ENCODE assay signal across 12 mouse cellular contexts in the genomic region with DNA sequence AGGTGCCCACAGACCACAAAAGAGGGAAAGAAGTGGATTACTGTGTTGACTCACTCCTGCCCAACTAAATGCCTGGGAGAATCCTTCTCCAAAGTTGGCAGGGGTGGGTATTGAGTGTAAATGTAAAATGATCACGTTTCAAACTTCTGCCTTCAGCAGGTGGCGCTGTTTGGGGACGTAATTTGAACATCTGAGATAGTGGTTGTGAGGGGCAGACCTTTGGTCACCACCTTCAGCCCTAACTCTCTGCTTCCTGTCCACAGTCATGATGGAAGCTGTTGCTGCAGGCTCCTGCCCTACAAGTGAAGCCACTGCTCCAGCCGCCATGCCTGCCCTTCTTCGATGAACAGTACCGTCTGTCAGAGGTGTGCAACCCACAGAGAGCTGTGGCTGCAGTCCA. TPM values are rescaled to one million over a fixed set of nuclear protein-coding genes. Genes with fewer than 3 reads are reported as not detected.
DNase-seq lines count a peak whose midpoint lies in the region; ATAC-seq lines count a peak whose summit lies in the region.
"Had no signal": no experiment of that assay in that cellular context is flagged by ENCODE, and none has a peak within 500 bp of the region (broad histone marks: within the 10 kb centered on the region; RNA-seq: fewer than 3 reads in every experiment).

No protein-coding gene starts in this region.

- H3K36me3 ChIP-seq in midbrain, embryonic 15.5 days (replicated peaks): no peaks in the 10 kb centered on the region

- H3K4me3 ChIP-seq in midbrain, embryonic 15.5 days: no peak overlapping the region

- ATAC-seq in midbrain, embryonic 15.5 days (replicated peaks): no peak

- H3K4me2 ChIP-seq in midbrain, embryonic 15.5 days: no peak overlapping the region

- no peaks in the 10 kb centered on the region for H3K9me3 ChIP-seq in midbrain, embryonic 15.5 days

- H3K9ac ChIP-seq in midbrain, embryonic 15.5 days: no peak overlapping the region

- H3K27me3 ChIP-seq in midbrain, embryonic 15.5 days (replicated peaks): no peaks in the 10 kb centered on the region

- 36% methylated on average over 6 of the region's 6 CpGs for WGBS in midbrain, embryonic 15.5 days

- peak; percentile 49 for DNase-seq in embryo, embryonic 10 days (ENCODE audit: low spot score)
- DNase-seq in embryo, embryonic 9.5 days (ENCODE audit: extremely low spot score): no peak
- peak; percentile 64 for DNase-seq in retina, embryonic 14.5 days (ENCODE audit: low spot score)
- no peak for DNase-seq in retina, postnatal 1 day
- DNase-seq in cerebellum, postnatal 10 days: peak; percentile 46 to 61
- no peak for DNase-seq in urinary bladder, adult 2 months (ENCODE audit: low spot score)
- no peak for DNase-seq in urinary bladder, postnatal 14 days (ENCODE audit: low spot score)
- DNase-seq: gastrocnemius, postnatal 25 days; kidney, adult 2 months had no signal

- no peak overlapping the region for H3K27ac ChIP-seq in midbrain, embryonic 15.5 days

- H3K4me1 ChIP-seq in midbrain, embryonic 15.5 days: no peaks in the 10 kb centered on the region

RNA-seq across cellular contexts. Expression of a gene that starts 6.8 kb away (rescaled TPM):
- polyA plus RNA-seq in urinary bladder, adult 2 months (2012; rRNA removed): 46.0 and 52.3 TPM in 2 replicates
- polyA plus RNA-seq in midbrain, embryonic 15.5 days (2015; fragmentation: Nextera tagmentation; extraction: Ambion mirVana): 4.5 and 6.1 TPM in 2 replicates

RNA-seq across cellular contexts. Expression of a gene that starts 10.0 kb away (rescaled TPM):
- polyA plus RNA-seq in urinary bladder, adult 2 months (2012; rRNA removed): 28.4 and 32.4 TPM in 2 replicates
- 2.9 and 3.2 TPM in 2 replicates for polyA plus RNA-seq in midbrain, embryonic 15.5 days (2015; fragmentation: Nextera tagmentation; extraction: Ambion mirVana)

RNA-seq across cellular contexts. Expression of a gene that starts 20.8 kb away (rescaled TPM):
- polyA plus RNA-seq in urinary bladder, adult 2 months (2012; rRNA removed): not detected in 2 replicates
- not detected in 2 replicates for polyA plus RNA-seq in midbrain, embryonic 15.5 days (2015; fragmentation: Nextera tagmentation; extraction: Ambion mirVana)
- polyA plus RNA-seq: kidney, adult 2 months; limb, embryonic 14.5 days; small intestine, adult 2 months had no signal

Comparison
In these comparisons a context has a peak if more than half of its experiments do, and no peak if none do; other contexts are left out.
1. DNase-seq: peak in embryo, embryonic 10 days (single experiment), retina, embryonic 14.5 days (single experiment) and cerebellum, postnatal 10 days (2 of 2); none in embryo, embryonic 9.5 days (single experiment), retina, postnatal 1 day (single experiment), urinary bladder, adult 2 months (single experiment) and urinary bladder, postnatal 14 days (single experiment).